Mouse (Mus musculus) neural tube, embryonic 10.5 days (tissue): ENCODE measurements around the gene Bub1.
A peak's percentile ranks its signal among the peaks of the same experiment; 100 is the strongest.

ENCODE experiments used
- DNase-seq: peaks from one replicate; pipeline ENCODE4 v3.0.0-alpha.2; 2017; ENCODE audit warnings: low spot score; ENCODE audit errors: extremely low spot score

Bub1 gene

GRCm38 (mm10) chr2:127831401-127832102 is at the start of gene Bub1:
Bub1 (minus strand) TSS chr2:127831865.
- peak; percentile 93 for DNase-seq

- DNase-seq, result no peak
Observed at GRCm38 (mm10) chr2:127881063-127881462, 49.4 kb upstream of the Bub1 start.

GRCm38 (mm10) chr2:127864381-127864780 is 32.7 kb upstream of the Bub1 start:
- DNase-seq, result no peak

DNA sequence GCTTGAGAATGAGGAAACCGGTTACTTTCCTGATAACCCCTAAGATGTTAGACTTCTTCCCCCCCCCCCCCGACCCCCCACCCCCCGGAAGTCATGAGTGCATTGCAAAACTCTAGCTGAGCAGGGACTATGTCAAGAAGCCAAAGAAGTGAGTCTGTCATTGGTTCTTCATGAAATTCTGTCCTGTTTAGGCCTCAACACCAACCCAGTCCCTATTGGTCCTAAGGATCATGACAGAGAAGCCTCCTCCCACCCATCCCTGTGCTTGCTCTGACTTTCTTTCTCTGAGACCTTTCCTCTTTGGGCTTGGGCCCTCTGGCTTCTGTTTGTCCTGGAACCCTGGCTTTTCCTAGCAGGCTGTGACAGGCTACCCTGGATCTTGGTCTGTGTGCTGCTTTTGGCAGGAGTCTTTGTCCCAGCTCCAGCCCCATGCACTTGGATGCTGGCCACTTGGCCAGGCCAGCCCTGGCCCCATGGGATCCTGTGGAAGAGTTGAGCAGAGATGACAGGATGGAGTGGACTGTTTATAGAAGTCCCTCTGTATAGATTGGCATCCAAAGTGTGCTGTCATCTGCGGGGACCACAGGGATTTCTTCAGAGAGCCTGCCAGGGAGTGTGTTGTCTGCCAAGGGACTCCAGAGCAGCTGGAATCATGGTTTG is 22.8 kb upstream of the Bub1 start:
- DNase-seq, result no peak

GRCm38 (mm10) chr2:127850371-127850770 is 18.7 kb upstream of the Bub1 start:
- no peak for DNase-seq

GRCm38 (mm10) chr2:127846571-127846970 is 14.9 kb upstream of the Bub1 start:
- DNase-seq, result no peak

DNA sequence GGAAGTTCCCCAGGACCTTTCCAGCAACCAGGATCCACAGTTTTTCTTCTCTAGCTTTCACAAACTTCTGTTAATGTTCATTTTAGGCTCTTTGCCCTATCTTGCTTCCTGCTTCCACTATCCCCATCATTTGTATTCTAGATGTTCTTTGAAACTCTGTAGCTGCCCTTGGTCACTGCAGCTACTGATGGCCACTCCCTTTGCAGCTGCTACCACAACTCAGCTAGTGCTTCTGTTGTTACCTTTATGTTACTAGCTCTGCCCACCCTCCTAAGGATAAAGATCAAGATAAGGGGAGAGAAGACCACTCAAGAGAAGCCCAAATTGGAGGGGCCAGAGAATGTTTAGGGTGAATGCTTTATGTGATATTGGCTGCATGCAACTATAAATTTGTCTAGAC is 14.3 kb upstream of the Bub1 start:
- DNase-seq, result no peak

GRCm38 (mm10) chr2:127845346-127845982 is 13.8 kb upstream of the Bub1 start:
- DNase-seq, result no peak

DNA sequence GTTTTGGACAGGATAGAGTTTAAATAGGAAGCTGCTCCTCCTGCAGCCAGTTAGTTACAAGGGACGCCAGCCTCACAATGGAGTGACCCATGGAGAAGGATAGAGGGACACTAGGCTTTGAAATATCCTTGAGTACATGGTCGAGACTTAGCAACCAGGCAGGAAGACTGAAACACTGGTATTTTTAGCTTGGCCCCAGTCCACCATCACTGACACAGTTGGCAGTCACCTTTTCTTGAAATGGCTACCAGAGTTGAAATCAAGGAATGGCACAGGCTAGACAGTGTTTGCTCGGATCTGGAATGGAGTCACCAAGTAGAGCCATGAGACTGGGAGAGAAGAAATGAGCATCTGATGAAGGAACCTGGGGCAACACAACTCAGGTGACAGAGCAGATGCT is 10.8 kb upstream of the Bub1 start:
- DNase-seq, result no peak

GRCm38 (mm10) chr2:127841402-127841801 is 9.7 kb upstream of the Bub1 start:
- no peak for DNase-seq

DNA sequence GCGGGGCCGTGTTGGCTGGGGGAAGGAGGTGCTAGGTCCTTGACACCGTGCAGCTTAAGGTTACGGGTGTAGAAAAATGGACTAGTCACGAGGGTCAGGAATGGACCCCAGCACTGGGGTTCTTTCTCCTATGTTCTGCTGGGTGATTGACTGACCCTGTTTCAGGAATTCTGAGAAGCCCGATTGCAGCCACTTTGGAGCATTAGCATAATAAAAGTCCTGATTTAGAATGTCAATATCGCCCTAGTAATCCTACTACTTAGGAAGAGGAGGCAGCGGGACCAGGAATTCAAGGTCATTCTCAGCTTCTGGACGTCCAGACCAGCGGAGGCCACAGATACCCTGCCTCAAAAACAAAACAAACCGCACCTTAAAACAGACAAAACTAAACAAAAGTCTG is 7.8 kb upstream of the Bub1 start:
- no peak for DNase-seq

DNA sequence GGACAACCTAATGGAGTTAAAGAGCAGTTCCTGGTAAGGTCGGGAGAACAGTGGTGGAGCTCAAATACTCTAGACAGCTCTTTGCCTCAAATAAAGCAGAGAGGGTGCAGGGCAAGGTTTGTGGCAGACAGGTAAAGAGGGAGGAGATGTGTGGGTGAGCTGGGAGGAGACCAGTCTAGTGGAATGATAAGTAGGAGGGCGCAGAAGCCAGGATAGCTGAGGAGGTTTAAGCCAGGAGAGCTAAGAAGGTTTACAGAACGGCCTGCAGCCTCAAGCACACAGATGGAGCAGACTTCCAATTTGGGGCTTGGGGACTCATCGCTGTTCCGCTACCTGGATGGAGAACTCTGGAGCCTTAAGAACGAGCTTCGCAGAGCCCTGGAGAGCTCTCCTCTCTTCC is 6.9 kb upstream of the Bub1 start, which contains the start of gene Acoxl:
Gene Acoxl, plus strand, starts transcription at position 301 of the 400 bp plus-strand sequence.
- no peak for DNase-seq

- no peak for DNase-seq
Observed at GRCm38 (mm10) chr2:127832833-127833190, 1.1 kb upstream of the Bub1 start.

DNA sequence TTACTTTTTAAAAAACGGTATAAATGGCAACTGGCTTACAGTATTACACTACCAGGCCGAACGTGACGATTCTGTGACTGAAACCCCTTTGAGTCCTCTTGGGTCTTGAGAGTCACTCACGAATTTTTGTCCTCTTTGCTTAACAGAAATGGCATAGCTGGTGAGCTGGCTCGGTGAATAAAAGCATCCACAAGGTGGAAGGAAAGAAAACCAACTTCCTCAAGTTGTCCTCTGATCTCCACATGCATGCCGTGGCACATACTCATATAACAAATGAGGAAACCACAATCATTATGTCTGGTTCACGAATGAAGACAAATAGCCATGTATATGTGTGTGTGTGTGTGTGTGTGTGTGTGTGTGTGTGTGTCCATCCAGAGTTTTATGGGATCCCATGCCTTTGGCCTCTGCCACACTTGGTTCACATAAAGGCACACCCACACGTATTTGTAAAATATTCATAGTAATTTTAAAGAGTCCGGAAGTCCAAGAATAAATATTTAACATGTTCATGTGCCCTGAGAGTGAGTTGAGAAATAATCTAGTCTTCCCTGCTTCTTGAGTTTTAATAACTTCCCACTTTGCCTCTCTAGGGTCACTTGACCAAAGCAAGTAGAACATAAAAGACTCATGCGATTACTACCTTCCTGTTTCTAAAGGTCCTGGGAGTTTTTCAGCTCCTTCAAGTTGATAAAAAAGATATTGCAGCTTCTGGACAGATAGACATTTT is 603 bp upstream of the Bub1 start:
- peak; percentile 19 for DNase-seq

- DNase-seq, result peak; percentile 87
Observed at GRCm38 (mm10) chr2:127791919-127792603, 39.6 kb downstream of the Bub1 start, which contains the start of gene Mtln. Mtln (minus strand) TSS chr2:127792488.

GRCm38 (mm10) chr2:127789651-127790270 is 41.9 kb downstream of the Bub1 start:
- no peak for DNase-seq

- peak; percentile 36 for DNase-seq
Observed at GRCm38 (mm10) chr2:127789138-127789537, 42.5 kb downstream of the Bub1 start.

DNA sequence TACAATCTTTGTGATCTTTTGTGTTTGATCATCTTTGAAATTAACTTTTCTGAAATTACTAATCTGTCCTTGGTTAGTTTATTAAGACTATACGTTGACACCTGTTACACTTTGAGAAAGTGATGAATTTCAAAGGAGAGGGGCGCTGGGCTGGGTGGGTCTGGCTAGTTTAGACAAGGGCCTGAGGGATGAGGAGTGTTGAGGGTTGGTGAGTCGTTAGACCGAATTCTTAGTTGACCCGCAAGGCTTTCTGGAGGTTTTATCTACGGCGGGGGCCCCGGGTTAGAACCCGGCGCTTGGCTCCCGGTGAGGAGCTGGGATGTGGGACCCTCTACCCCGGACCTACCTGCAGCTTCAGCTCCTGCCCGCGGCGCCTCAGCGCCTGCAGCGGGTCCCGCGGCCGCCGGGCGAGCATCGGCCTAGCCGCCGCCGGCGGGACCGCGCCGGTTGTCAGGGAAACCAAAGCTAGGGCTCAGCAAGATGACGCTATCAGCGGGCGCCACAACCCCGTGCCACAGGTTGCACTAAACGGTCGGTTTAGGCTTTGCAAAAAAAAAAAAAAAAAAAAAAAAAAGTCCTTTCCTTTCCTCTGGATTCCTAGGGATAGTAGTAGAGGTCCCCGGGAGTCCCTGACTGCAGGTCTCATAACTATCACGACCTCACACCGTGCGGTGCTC is 43.1 kb downstream of the Bub1 start, which contains the start of gene Nphp1:
Gene Nphp1, minus strand, starts transcription at position 458 of the 677 bp plus-strand sequence.
- DNase-seq, result peak; percentile 84

DNA sequence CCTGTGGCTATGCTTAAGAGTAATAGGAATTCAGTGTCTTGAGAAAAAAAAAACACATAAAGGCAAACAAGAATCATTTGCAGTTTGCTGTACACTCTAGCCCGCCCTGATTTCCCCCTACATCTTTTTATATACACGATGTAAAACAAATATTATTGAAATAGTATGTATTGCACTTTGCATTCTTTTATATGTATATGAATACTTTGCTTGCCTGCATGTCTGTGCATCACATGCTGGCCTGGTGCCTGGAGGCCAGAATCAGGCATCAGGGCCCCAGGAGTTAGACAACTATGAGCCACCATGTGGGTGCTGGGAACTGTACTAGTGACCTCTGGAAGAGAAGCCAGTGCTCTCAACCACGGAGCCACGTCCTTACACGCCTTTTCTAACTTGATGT is 44.4 kb downstream of the Bub1 start:
- no peak for DNase-seq

DNA sequence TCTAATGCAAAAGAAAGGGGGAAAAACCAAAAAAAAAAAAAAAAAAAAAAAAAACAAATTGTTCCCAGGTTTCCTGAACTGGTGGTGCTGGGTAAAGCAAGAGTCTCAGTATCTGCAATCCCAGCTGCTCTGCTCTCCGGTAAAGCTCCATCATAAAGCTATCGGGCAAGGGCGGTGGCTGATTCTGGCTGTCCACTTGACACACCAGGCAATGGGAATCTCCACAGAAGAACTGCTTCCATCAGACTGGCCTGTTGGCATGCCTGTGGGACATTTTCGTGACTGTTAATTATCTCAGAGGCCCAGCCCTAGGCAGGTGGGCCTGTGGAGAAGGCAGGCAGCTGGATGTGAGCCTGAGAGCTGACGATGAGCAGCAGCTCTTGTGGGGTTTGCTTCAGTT is 53.2 kb downstream of the Bub1 start:
- no peak for DNase-seq
